In the genomic region with DNA sequence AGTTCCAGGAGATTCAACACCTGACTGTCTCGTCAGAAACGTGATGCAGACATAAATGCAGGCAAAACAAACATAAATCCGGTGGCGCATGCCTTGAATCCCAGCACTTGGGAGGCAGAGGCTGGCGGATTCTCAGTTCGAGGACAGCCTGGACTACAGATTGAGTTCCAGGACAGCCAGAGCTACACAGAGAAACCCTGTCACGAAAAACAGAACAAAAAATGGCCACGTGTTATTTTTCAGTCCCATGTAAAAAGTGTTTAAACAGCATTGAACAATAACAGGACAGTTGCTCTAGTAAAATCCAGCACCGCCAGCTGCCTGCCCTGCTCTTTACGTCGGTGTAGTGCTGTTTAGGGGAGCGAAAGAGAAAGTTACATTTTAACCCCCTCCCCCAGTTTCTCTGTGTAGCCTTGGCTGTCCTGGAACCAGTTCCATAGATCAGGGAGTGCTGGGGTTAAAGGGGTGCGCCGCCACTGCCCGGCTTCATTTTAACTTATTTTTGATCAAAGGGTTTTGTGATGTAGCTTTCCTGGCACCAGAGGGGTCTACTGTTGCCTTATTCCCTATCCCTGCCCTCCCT, we compare ENCODE assay signal across 7 mouse cellular contexts. TPM values are rescaled to one million over a fixed set of nuclear protein-coding genes. Genes with fewer than 3 reads are reported as not detected.
DNase-seq lines count a peak whose midpoint lies in the region; ATAC-seq and TF ChIP-seq lines count a peak whose summit lies in the region.

No protein-coding gene starts in this region.

- no peak for TF ChIP-seq CTCF in CH12.LX (conservative IDR thresholded peaks at IDR 0.05 in 1 of 2, IDR thresholded peaks at IDR 0.05 in 1 of 2; ENCODE audit: low read depth in 2 of 2, low read length in 2 of 2)
- TF ChIP-seq CTCF in lung, postnatal 0 days (IDR thresholded peaks at IDR 0.05) = no peak

- H3K4me2 ChIP-seq in CH12.LX (ENCODE audit: insufficient read depth, low read depth, poor library complexity, severe bottlenecking) = peak overlapping the region; percentile 93
- H3K4me2 ChIP-seq in embryonic facial prominence, embryonic 15.5 days (replicated peaks) = peak overlapping the region; percentile 87
- peak overlapping the region; percentile 81 for H3K4me2 ChIP-seq in intestine, embryonic 16.5 days (ENCODE audit: low read depth, low read length)
- peak overlapping the region; percentile 96 for H3K4me2 ChIP-seq in lung, postnatal 0 days (replicated peaks; ENCODE audit: low read depth, low read length)

- in situ Hi-C loops in CH12.LX (cut with MboI; ENCODE audit: low pct_ligation_motif_present, low pct_unique_long_range_greater_than_20kb, low sequenced_read_pairs) = no loop called here

- H3K4me1 ChIP-seq in CH12.LX (ENCODE audit: control insufficient read depth in 1 of 2, insufficient read depth in 2 of 2) = peaks cover 3 to 40% of the 10 kb centered on the region in 2 experiments
- H3K4me1 ChIP-seq in embryonic facial prominence, embryonic 15.5 days = peaks cover 26% of the 10 kb centered on the region
- H3K4me1 ChIP-seq in intestine, embryonic 16.5 days (ENCODE audit: control insufficient read depth, insufficient read depth, low read length) = peaks cover 16% of the 10 kb centered on the region
- H3K4me1 ChIP-seq in lung, postnatal 0 days (ENCODE audit: insufficient read depth, low read depth, low read length) = peaks cover 3% of the 10 kb centered on the region

- ATAC-seq in embryonic facial prominence, embryonic 15.5 days (ENCODE audit: insufficient number of reproducible peaks, low FRiP score, low TSS enrichment, low read depth) = 0 out of 2 replicates have a peak, but pooled peaks have one; percentile 2
- peak; percentile 24; the same call in 1 of the 2 replicates for ATAC-seq in intestine, embryonic 16.5 days
- ATAC-seq in lung, postnatal 0 days = peak; percentile 12; the same call in 1 of the 2 replicates

- peak; percentile 10; the same call in 1 of the 2 replicates for TF ChIP-seq POLR2A in CH12.LX (IDR thresholded peaks at IDR 0.05; ENCODE audit: low read depth, low read length)

- no peak for TF ChIP-seq EP300 in CH12.LX (IDR thresholded peaks at IDR 0.05; ENCODE audit: low read length)
- no peak for TF ChIP-seq EP300 in lung, postnatal 0 days (IDR thresholded peaks at IDR 0.05)

- H3K9me3 ChIP-seq in CH12.LX (replicated peaks; ENCODE audit: low read length) = no peaks in the 10 kb centered on the region
- no peaks in the 10 kb centered on the region for H3K9me3 ChIP-seq in embryonic facial prominence, embryonic 15.5 days (replicated peaks)
- no peaks in the 10 kb centered on the region for H3K9me3 ChIP-seq in intestine, embryonic 16.5 days (ENCODE audit: control insufficient read depth, low read length)
- no peaks in the 10 kb centered on the region for H3K9me3 ChIP-seq in lung, postnatal 0 days (ENCODE audit: low read length)

- no peak for TF ChIP-seq RAD21 in CH12.LX (IDR thresholded peaks at IDR 0.05; ENCODE audit: low read depth, low read length)

- peak overlapping the region; percentile 66 to 90 (median 88) for H3K4me3 ChIP-seq in CH12.LX (replicated peaks in 1 of 3; ENCODE audit: low read depth in 2 of 3, low read length in 2 of 3, poor library complexity in 1 of 3)
- H3K4me3 ChIP-seq in embryonic facial prominence, embryonic 15.5 days (replicated peaks) = peak overlapping the region; percentile 82
- H3K4me3 ChIP-seq in intestine, embryonic 16.5 days (ENCODE audit: low read length) = peak overlapping the region; percentile 84
- peak overlapping the region; percentile 81 for H3K4me3 ChIP-seq in lung, postnatal 0 days (ENCODE audit: low read depth, low read length)

- H3K79me2 ChIP-seq in CH12.LX (replicated peaks; ENCODE audit: control insufficient read depth, extremely low read depth, insufficient read depth, poor library complexity, severe bottlenecking) = peaks cover 42% of the 10 kb centered on the region

- H3K9ac ChIP-seq in CH12.LX (ENCODE audit: insufficient read depth, low read depth) = peak overlapping the region; percentile 72
- H3K9ac ChIP-seq in embryonic facial prominence, embryonic 15.5 days = peak overlapping the region; percentile 66
- H3K9ac ChIP-seq in intestine, embryonic 16.5 days (ENCODE audit: low read depth, low read length) = peak overlapping the region; percentile 75
- peak overlapping the region; percentile 64 for H3K9ac ChIP-seq in lung, postnatal 0 days (replicated peaks; ENCODE audit: low read depth)

- DNase-seq in A20 (ENCODE audit: low read depth, low spot score) (peak; percentile 73), CH12.LX (ENCODE audit: extremely low read depth) (peak; percentile 54)
- peak; percentile 61 for DNase-seq in lung, postnatal 0 days (ENCODE audit: low spot score)
- DNase-seq in testis, postnatal 14 days (ENCODE audit: low spot score) = peak; percentile 61
- DNase-seq in gastrocnemius, postnatal 14 days = no peak

- dilution Hi-C loops in CH12.LX (cut with MboI; ENCODE audit: extremely low pct_ligation_motif_present, extremely low pct_unique_long_range_greater_than_20kb, low sequenced_read_pairs) = no loop called here

- intact Hi-C loops in gastrocnemius, postnatal 14 days (cut with DNase I; ENCODE audit: low total_unique reads) = no loop called here

- H3K27ac ChIP-seq in CH12.LX (ENCODE audit: insufficient read depth, low read depth) = peak overlapping the region; percentile 78
- H3K27ac ChIP-seq in embryonic facial prominence, embryonic 15.5 days (replicated peaks) = peak overlapping the region; percentile 100
- H3K27ac ChIP-seq in intestine, embryonic 16.5 days (ENCODE audit: low read length) = peak overlapping the region; percentile 84
- H3K27ac ChIP-seq in lung, postnatal 0 days (ENCODE audit: low read length) = peak overlapping the region; percentile 94

- under 1% methylated on average over 15 of the region's 15 CpGs for WGBS in embryonic facial prominence, embryonic 15.5 days
- WGBS in intestine, embryonic 16.5 days = under 1% methylated on average over 15 of the region's 15 CpGs
- under 1% methylated on average over 15 of the region's 15 CpGs for WGBS in lung, postnatal 0 days

- no peaks in the 10 kb centered on the region for H3K27me3 ChIP-seq in CH12.LX (replicated peaks)
- H3K27me3 ChIP-seq in embryonic facial prominence, embryonic 15.5 days = no peaks in the 10 kb centered on the region
- H3K27me3 ChIP-seq in intestine, embryonic 16.5 days (replicated peaks; ENCODE audit: control insufficient read depth, insufficient read depth, low read length) = no peaks in the 10 kb centered on the region
- H3K27me3 ChIP-seq in lung, postnatal 0 days (replicated peaks; ENCODE audit: insufficient read depth, low read length) = no peaks in the 10 kb centered on the region

- H3K36me3 ChIP-seq in CH12.LX (replicated peaks in 1 of 2; ENCODE audit: control insufficient read depth in 1 of 2, insufficient read depth in 1 of 2, low read length in 1 of 2) = peaks cover 27 to 44% of the 10 kb centered on the region in 2 experiments
- peaks cover 36% of the 10 kb centered on the region for H3K36me3 ChIP-seq in embryonic facial prominence, embryonic 15.5 days
- H3K36me3 ChIP-seq in intestine, embryonic 16.5 days (ENCODE audit: control insufficient read depth, insufficient read depth, low read length) = peaks cover 14% of the 10 kb centered on the region
- H3K36me3 ChIP-seq in lung, postnatal 0 days (ENCODE audit: insufficient read depth, low read length) = no peaks in the 10 kb centered on the region; the same call in 1 of the 2 replicates

RNA-seq across cellular contexts. Expression of gene Tnpo2, which starts 0.9 kb away (rescaled TPM):
- 48.0 and 50.4 TPM in 2 replicates for total RNA-seq in CH12.LX (2012; rRNA removed)
- 36.3 and 41.2 TPM in 2 replicates for total RNA-seq in CH12.LX (2014; rRNA removed)
- polyA plus RNA-seq in CH12.LX (2012; ENCODE audit: insufficient read length, low read depth) = 45.1 and 57.0 TPM in 2 replicates
- polyA plus RNA-seq in embryonic facial prominence, embryonic 15.5 days (2015; fragmentation: Nextera tagmentation; extraction: Ambion mirVana) = 31.4 and 32.9 TPM in 2 replicates
- polyA plus RNA-seq in intestine, embryonic 16.5 days (2015; fragmentation: Nextera tagmentation; extraction: Ambion mirVana) = 21.6 and 22.0 TPM in 2 replicates
- 16.4 and 18.0 TPM in 2 replicates for polyA plus RNA-seq in lung, postnatal 0 days (2015; fragmentation: Nextera tagmentation; extraction: Ambion mirVana)
- total RNA-seq in gastrocnemius, postnatal 14 days (2021) = 10 to 100 TPM; 24.6 to 27.9 TPM

RNA-seq across cellular contexts. Expression of gene Trir, which starts 9.2 kb away (rescaled TPM):
- 151 and 202 TPM in 2 replicates for total RNA-seq in CH12.LX (2012; rRNA removed)
- 190 and 209 TPM in 2 replicates for total RNA-seq in CH12.LX (2014; rRNA removed)
- 185 and 244 TPM in 2 replicates for polyA plus RNA-seq in CH12.LX (2012; ENCODE audit: insufficient read length, low read depth)
- 114 and 117 TPM in 2 replicates for polyA plus RNA-seq in embryonic facial prominence, embryonic 15.5 days (2015; fragmentation: Nextera tagmentation; extraction: Ambion mirVana)
- polyA plus RNA-seq in intestine, embryonic 16.5 days (2015; fragmentation: Nextera tagmentation; extraction: Ambion mirVana) = 79.0 and 81.4 TPM in 2 replicates
- 116 and 126 TPM in 2 replicates for polyA plus RNA-seq in lung, postnatal 0 days (2015; fragmentation: Nextera tagmentation; extraction: Ambion mirVana)
- total RNA-seq in gastrocnemius, postnatal 14 days (2021) = 10 to 100 TPM; 77.5 to 92.1 TPM

RNA-seq across cellular contexts. Expression of gene Asna1, which starts 10.7 kb away (rescaled TPM):
- total RNA-seq in CH12.LX (2012; rRNA removed) (109 and 125 TPM in 2 replicates), CH12.LX (2014; rRNA removed) (108 and 119 TPM in 2 replicates)
- polyA plus RNA-seq in CH12.LX (2012; ENCODE audit: insufficient read length, low read depth) = 127 and 132 TPM in 2 replicates
- 117 and 119 TPM in 2 replicates for polyA plus RNA-seq in embryonic facial prominence, embryonic 15.5 days (2015; fragmentation: Nextera tagmentation; extraction: Ambion mirVana)
- polyA plus RNA-seq in intestine, embryonic 16.5 days (2015; fragmentation: Nextera tagmentation; extraction: Ambion mirVana) = 139 and 144 TPM in 2 replicates
- polyA plus RNA-seq in lung, postnatal 0 days (2015; fragmentation: Nextera tagmentation; extraction: Ambion mirVana) = 80.9 and 83.1 TPM in 2 replicates
- 10 to 100 TPM; 44.3 to 44.9 TPM for total RNA-seq in gastrocnemius, postnatal 14 days (2021)

RNA-seq across cellular contexts. Expression of gene Best2, which starts 21.5 kb away (rescaled TPM):
- total RNA-seq in CH12.LX (2012; rRNA removed) = 0.21 TPM in 1 of 2 replicates, not detected in the other
- not detected in 2 replicates for total RNA-seq in CH12.LX (2014; rRNA removed)
- polyA plus RNA-seq in CH12.LX (2012; ENCODE audit: insufficient read length, low read depth) = 0.23 TPM in 1 of 2 replicates, not detected in the other
- 0.93 and 2.0 TPM in 2 replicates for polyA plus RNA-seq in embryonic facial prominence, embryonic 15.5 days (2015; fragmentation: Nextera tagmentation; extraction: Ambion mirVana)
- 0.09 and 0.28 TPM in 2 replicates for polyA plus RNA-seq in intestine, embryonic 16.5 days (2015; fragmentation: Nextera tagmentation; extraction: Ambion mirVana)
- not detected in 2 replicates for polyA plus RNA-seq in lung, postnatal 0 days (2015; fragmentation: Nextera tagmentation; extraction: Ambion mirVana)
- not detected for total RNA-seq in gastrocnemius, postnatal 14 days (2021)

RNA-seq across cellular contexts. Expression of gene Fbxw9, which starts 24.0 kb away (rescaled TPM):
- total RNA-seq in CH12.LX (2012; rRNA removed) (14.1 and 21.9 TPM in 2 replicates), CH12.LX (2014; rRNA removed) (6.4 and 7.3 TPM in 2 replicates)
- polyA plus RNA-seq in CH12.LX (2012; ENCODE audit: insufficient read length, low read depth) = 10.4 and 11.7 TPM in 2 replicates
- 32.6 and 37.4 TPM in 2 replicates for polyA plus RNA-seq in embryonic facial prominence, embryonic 15.5 days (2015; fragmentation: Nextera tagmentation; extraction: Ambion mirVana)
- 28.2 and 30.7 TPM in 2 replicates for polyA plus RNA-seq in intestine, embryonic 16.5 days (2015; fragmentation: Nextera tagmentation; extraction: Ambion mirVana)
- 34.8 and 35.6 TPM in 2 replicates for polyA plus RNA-seq in lung, postnatal 0 days (2015; fragmentation: Nextera tagmentation; extraction: Ambion mirVana)
- 1 to 10 TPM; 3.6 to 4.7 TPM for total RNA-seq in gastrocnemius, postnatal 14 days (2021)
